Mouse (Mus musculus): ENCODE data around the gene Gtf3c4.

GRCm38 (mm10) chr2:28829265-28829664, 10.9 kb downstream of the Gtf3c4 start:
- no peak for TF ChIP-seq GATA1 (IDR thresholded peaks at IDR 0.05; ENCODE audit: low read length)
- TF ChIP-seq TAL1 (IDR thresholded peaks at IDR 0.05; ENCODE audit: low read length): no peak

Data from erythroblast, embryonic 14.5 days (primary cell).